11 mouse cellular contexts compared by ENCODE assay signal in the genomic region with DNA sequence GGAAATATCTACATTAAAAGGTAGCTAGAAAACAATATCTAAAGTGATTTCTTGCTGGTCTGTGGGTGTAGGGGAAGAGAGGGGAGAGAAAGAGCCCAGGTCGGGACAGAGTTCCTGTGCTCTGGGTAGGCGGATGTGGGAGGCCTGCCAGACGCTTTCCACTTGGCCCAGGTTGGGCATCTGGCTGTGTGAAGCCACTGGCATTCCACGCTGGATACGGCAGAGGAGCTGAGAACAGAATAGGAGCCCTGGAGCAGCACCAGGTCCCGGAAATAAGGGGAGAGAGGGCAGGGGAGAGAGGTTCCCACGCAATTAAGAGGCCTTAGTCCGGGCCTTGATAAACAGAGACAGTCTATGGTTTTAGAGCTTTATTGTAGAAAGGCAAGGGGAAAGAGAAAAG.
DNase-seq lines count a peak whose midpoint lies in the region; ATAC-seq and TF ChIP-seq lines count a peak whose summit lies in the region.
"Had no signal": no experiment of that assay in that cellular context is flagged by ENCODE, and none has a peak within 500 bp of the region (broad histone marks: within the 10 kb centered on the region; RNA-seq: fewer than 3 reads in every experiment).

No protein-coding gene starts in this region.

- no peaks in the 10 kb centered on the region for H3K27me3 ChIP-seq in heart, embryonic 15.5 days
- H3K27me3 ChIP-seq: limb, embryonic 15.5 days; neural tube, embryonic 13.5 days had no signal

- peak; percentile 60; the same call in 1 of the 2 replicates for ATAC-seq in heart, embryonic 15.5 days (replicated peaks; ENCODE audit: insufficient number of reproducible peaks, insufficient read depth, low FRiP score, low read depth)
- ATAC-seq: forebrain, postnatal 0 days had no signal

- H3K4me2 ChIP-seq in heart, embryonic 15.5 days: no peak overlapping the region
- H3K4me2 ChIP-seq: limb, embryonic 15.5 days; neural tube, embryonic 13.5 days had no signal

- no peak overlapping the region for H3K4me3 ChIP-seq in layer of hippocampus, adult 2 months
- no peak overlapping the region for H3K4me3 ChIP-seq in heart, embryonic 15.5 days
- H3K4me3 ChIP-seq: limb, embryonic 15.5 days; neural tube, embryonic 13.5 days had no signal

- no peak overlapping the region for H3K9ac ChIP-seq in heart, embryonic 15.5 days
- H3K9ac ChIP-seq: forebrain, postnatal 0 days; limb, embryonic 15.5 days; neural tube, embryonic 13.5 days had no signal

- TF ChIP-seq CTCF in layer of hippocampus, adult 2 months (conservative IDR thresholded peaks at IDR 0.05): no peak

- H3K27ac ChIP-seq in layer of hippocampus, adult 2 months: 0 out of 2 replicates have a peak overlapping the region, but pooled peaks have one; percentile 15
- H3K27ac ChIP-seq in heart, embryonic 15.5 days: peak overlapping the region; percentile 68
- H3K27ac ChIP-seq: limb, embryonic 15.5 days; neural tube, embryonic 13.5 days had no signal

- H3K9me3 ChIP-seq in heart, embryonic 15.5 days (replicated peaks): peaks cover 5% of the 10 kb centered on the region; the same call in 1 of the 2 replicates

- H3K4me1 ChIP-seq in heart, embryonic 15.5 days (replicated peaks): peaks cover 16% of the 10 kb centered on the region
- H3K4me1 ChIP-seq: neural tube, embryonic 13.5 days had no signal

- no peak for DNase-seq in layer of hippocampus, adult 2 months (ENCODE audit: low spot score in 2 of 2)
- no peak for DNase-seq in layer of hippocampus, adult 9-11 months
- DNase-seq in cerebellum, adult 9-11 months: peak; percentile 69
- DNase-seq in lung, postnatal 14 days: peak; percentile 49
- DNase-seq in urinary bladder, adult 18-20 months (ENCODE audit: low spot score in 2 of 2): no peak
- DNase-seq in layer of hippocampus, postnatal 36 days: no peak
- DNase-seq in embryo, embryonic 11 days: no peak
- DNase-seq: forebrain, postnatal 0 days had no signal

- WGBS in heart, embryonic 15.5 days: 50% methylated on average over 8 of the region's 8 CpGs

- peaks cover 4% of the 10 kb centered on the region; the same call in 1 of the 2 replicates for H3K36me3 ChIP-seq in heart, embryonic 15.5 days

Comparison
In these comparisons a context has a peak if more than half of its experiments do, and no peak if none do; other contexts are left out.
1. DNase-seq: peak in cerebellum, adult 9-11 months (single experiment) and lung, postnatal 14 days (single experiment); none in layer of hippocampus, adult 2 months (0 of 2), layer of hippocampus, adult 9-11 months (single experiment), urinary bladder, adult 18-20 months (0 of 2), layer of hippocampus, postnatal 36 days (0 of 2) and embryo, embryonic 11 days (single experiment).